Mouse (Mus musculus): ENCODE measurements around the gene Gm21874.
"Not testable (repeated sequence)": the region's sequence is repeated elsewhere in the genome, so short reads cannot be mapped to it uniquely, and the experiment has no call there.

The Gm21874 gene

DNA sequence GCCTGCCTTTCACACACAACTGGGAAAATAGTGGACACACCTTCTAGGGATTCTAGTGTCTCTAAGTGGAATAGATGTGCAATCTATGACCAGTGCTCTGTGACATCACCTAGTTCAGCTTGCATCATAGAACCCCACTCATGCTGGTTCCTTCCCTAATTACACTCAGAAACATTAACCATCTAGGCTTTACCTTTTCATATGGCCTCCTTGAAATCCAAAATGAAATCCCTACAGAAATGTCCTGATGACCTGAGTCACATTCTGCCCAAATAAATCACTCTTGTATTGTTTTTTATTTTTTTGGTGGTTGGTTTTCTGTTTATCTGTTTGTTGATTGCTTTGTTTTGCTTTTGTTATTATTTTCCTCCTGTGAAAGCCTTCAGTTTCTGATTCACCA, at the start of gene Gm21874:
Gm21874 (minus strand) TSS at position 101 of the 400 bp plus-strand sequence.
- not testable (repeated sequence) for DNase-seq (ENCODE audit: low spot score in 2 of 2)
